Mouse (Mus musculus) cerebellum, adult 9-10 months (tissue): ENCODE results near the gene Fli1.

Source experiments
- DNase-seq: peaks from one replicate; pipeline ENCODE4 v3.0.0; 2022

Gene Fli1

GRCm38 (mm10) chr9:32394761-32395161, 147.9 kb downstream of the Fli1 start:
- DNase-seq = no peak

- no peak for DNase-seq
Measured at GRCm38 (mm10) chr9:32392716-32393115, 149.9 kb downstream of the Fli1 start.

GRCm38 (mm10) chr9:32391701-32392100, 151.0 kb downstream of the Fli1 start:
- DNase-seq = no peak

GRCm38 (mm10) chr9:32391092-32391491, 151.6 kb downstream of the Fli1 start:
- DNase-seq = no peak

GRCm38 (mm10) chr9:32388120-32388519, 154.5 kb downstream of the Fli1 start:
- no peak for DNase-seq

GRCm38 (mm10) chr9:32384906-32385305, 157.8 kb downstream of the Fli1 start:
- no peak for DNase-seq

GRCm38 (mm10) chr9:32376863-32377590, 165.6 kb downstream of the Fli1 start:
- DNase-seq = no peak

GRCm38 (mm10) chr9:32376031-32376430, 166.6 kb downstream of the Fli1 start:
- DNase-seq = no peak

GRCm38 (mm10) chr9:32373656-32374055, 169.0 kb downstream of the Fli1 start:
- no peak for DNase-seq
